Mouse (Mus musculus) MEL (cell line): ENCODE results near the gene Cdt1.

Experiments used
- CTCF ChIP-seq, 3 experiments: IDR thresholded peaks in 2 of 3; conservative IDR thresholded peaks in 1 of 3; 2 replicates each; pipeline ENCODE4 v1.5.1; 2011 to 2012; ENCODE audit warnings: low read length in 3 of 3, low read depth in 2 of 3, mild to moderate bottlenecking in 2 of 3, improper control_type of control experiment in 1 of 3, inconsistent platforms in 1 of 3, mixed read lengths in 1 of 3, moderate library complexity in 1 of 3; ENCODE audit not compliant: control insufficient read depth in 1 of 3, insufficient read depth in 1 of 3, poor library complexity in 1 of 3, severe bottlenecking in 1 of 3
- EP300 ChIP-seq, 2 experiments: IDR thresholded peaks; 2 replicates each; pipeline ENCODE4 v1.6.1; 2011; ENCODE audit warnings: improper control_type of control experiment in 2 of 2, low read length in 2 of 2, low read depth in 1 of 2, mild to moderate bottlenecking in 1 of 2
- GATA1 ChIP-seq: IDR thresholded peaks from 2 replicates; pipeline ENCODE4 v1.6.1; 2011; ENCODE audit warnings: low read depth, low read length, improper control_type of control experiment
- HCFC1 ChIP-seq: IDR thresholded peaks from 2 replicates; pipeline ENCODE4 v1.6.1; 2012; ENCODE audit warnings: low read depth, mild to moderate bottlenecking, inconsistent platforms, low read length, improper control_type of control experiment, moderate library complexity
- JUND ChIP-seq: IDR thresholded peaks from 2 replicates; pipeline ENCODE4 v1.6.1; 2011; ENCODE audit warnings: low read depth, mild to moderate bottlenecking, improper control_type of control experiment, low read length
- KAT2A ChIP-seq: conservative IDR thresholded peaks from 2 replicates; pipeline ENCODE4 v1.6.1; 2012; ENCODE audit warnings: low read depth, low read length, improper control_type of control experiment, inconsistent platforms
- MAX ChIP-seq: IDR thresholded peaks from 2 replicates; pipeline ENCODE4 v1.6.1; 2011; ENCODE audit warnings: low read length, improper control_type of control experiment
- MYB ChIP-seq: IDR thresholded peaks from 2 replicates; pipeline ENCODE4 v1.6.1; 2011; ENCODE audit warnings: mild to moderate bottlenecking, low read depth, low read length, improper control_type of control experiment
- MYC ChIP-seq: IDR thresholded peaks from 2 replicates; pipeline ENCODE4 v1.6.1; 2011; ENCODE audit warnings: low read depth, mild to moderate bottlenecking, low read length, improper control_type of control experiment, moderate library complexity
- POLR2A ChIP-seq, 2 experiments: IDR thresholded peaks; 2 replicates each; pipeline ENCODE4 v1.6.1; 2011 to 2012; ENCODE audit warnings: low read length in 2 of 2, mild to moderate bottlenecking in 2 of 2, control low read depth in 1 of 2, improper control_type of control experiment in 1 of 2, low read depth in 1 of 2, moderate library complexity in 1 of 2; ENCODE audit not compliant: control insufficient read depth in 1 of 2, insufficient read depth in 1 of 2, poor library complexity in 1 of 2
- USF1 ChIP-seq: IDR thresholded peaks from 2 replicates; pipeline ENCODE4 v1.6.1; 2014; ENCODE audit warnings: low read depth, mild to moderate bottlenecking, inconsistent platforms, low read length, improper control_type of control experiment, moderate library complexity
- ZMIZ1 ChIP-seq: IDR thresholded peaks from 2 replicates; pipeline ENCODE4 v1.6.1; 2012; ENCODE audit warnings: low read depth, mild to moderate bottlenecking, inconsistent platforms, low read length, improper control_type of control experiment, moderate library complexity

- TF ChIP-seq MAX: no peak
- no peak for TF ChIP-seq HCFC1
- no peak for TF ChIP-seq MYB
- TF ChIP-seq JUND: no peak
- TF ChIP-seq EP300 (IDR thresholded peaks at IDR 0.05; ENCODE audit: low read depth in 1 of 2, low read length in 2 of 2): no peak
- TF ChIP-seq KAT2A: no peak
- TF ChIP-seq POLR2A (IDR thresholded peaks at IDR 0.05; ENCODE audit: control insufficient read depth in 1 of 2, insufficient read depth in 1 of 2, low read depth in 1 of 2, low read length in 2 of 2, poor library complexity in 1 of 2): no peak
- TF ChIP-seq GATA1: no peak
- TF ChIP-seq CTCF (IDR thresholded peaks at IDR 0.05 in 2 of 3, conservative IDR thresholded peaks at IDR 0.05 in 1 of 3; ENCODE audit: control insufficient read depth in 1 of 3, insufficient read depth in 1 of 3, low read depth in 2 of 3, low read length in 3 of 3, poor library complexity in 1 of 3, severe bottlenecking in 1 of 3): no peak
- no peak for TF ChIP-seq ZMIZ1
- TF ChIP-seq USF1: no peak
- no peak for TF ChIP-seq MYC
These were observed 3.3 kb downstream of the Cdt1 start for GRCm38 (mm10) chr8:122571153-122571552.
